1 mouse cellular context compared by ENCODE assay signal in the genomic region with DNA sequence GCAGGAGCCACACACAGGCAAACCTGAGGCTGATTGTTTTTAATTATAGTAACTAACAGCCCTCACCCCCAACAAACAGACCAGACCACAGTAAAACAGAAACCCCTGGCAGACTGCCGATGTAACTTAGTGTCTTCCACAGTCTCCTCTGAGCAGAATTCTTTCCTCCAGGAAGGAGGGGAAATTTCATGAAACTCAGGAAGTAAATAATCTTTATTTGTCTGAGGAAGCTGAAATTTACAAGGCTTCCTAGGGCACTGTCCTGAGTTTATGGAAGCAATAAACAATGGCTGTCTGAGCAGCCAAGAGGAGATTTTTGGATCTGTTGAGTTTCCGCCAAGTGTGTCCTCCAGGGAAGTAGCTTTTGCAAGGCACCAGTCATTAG.
TF ChIP-seq lines count a peak whose summit lies in the region.

No protein-coding gene starts in this region.

TF ChIP-seq in MEL, 35 proteins besides CTCF, POLR2A, EP300 and RAD21 (continued from another document):
- no peak for TF ChIP-seq NELFE (IDR thresholded peaks at IDR 0.05; ENCODE audit: low read depth, low read length)
- 0 out of 2 replicates have a peak, but pooled peaks have one; percentile 22 for TF ChIP-seq MXI1 (IDR thresholded peaks at IDR 0.05; ENCODE audit: low read depth, low read length)
- TF ChIP-seq MYB (IDR thresholded peaks at IDR 0.05; ENCODE audit: low read depth, low read length) = no peak
